Mouse (Mus musculus): Measurements from ENCODE around the gene Rcor2.

Gene Rcor2

DNA sequence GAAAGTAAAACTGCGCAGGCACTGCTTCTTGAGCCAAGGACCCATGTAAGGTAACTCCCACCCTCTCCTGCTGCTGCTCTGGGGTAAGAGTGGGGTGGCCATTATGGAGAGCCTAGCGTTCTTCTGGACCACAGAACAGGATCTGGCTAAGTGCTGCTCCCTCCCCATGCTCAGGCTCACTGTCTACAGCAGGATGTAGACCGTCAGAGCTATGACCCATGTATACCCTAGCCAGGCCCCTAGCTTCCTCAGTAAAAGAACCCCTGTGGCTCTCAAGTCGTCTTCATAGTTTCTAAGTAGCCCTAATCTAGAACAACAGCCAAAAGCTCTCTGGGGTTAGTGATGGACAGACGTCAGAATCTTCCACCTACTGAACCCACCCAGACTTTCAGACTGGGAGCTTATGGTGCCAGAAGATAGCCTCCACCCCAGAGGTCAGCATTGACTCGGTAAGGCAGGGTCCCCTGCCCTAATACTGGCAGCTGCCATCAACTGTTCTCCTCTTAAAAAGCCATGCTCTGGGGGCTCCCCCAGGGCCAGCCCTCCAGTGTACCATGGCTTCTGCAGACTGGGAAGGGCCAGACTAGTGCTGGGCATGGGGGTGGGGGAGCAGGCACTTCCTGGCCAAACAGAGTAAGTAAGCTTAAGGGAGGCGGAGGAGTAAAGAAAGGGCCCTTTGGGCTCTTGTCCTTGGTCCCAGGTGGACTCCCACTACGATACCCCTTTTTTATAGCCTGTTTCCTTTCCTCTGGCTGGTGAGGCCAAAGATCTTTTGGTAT lies 27.2 kb downstream of the Rcor2 start:
- no peak for DNase-seq (ENCODE audit: low spot score)

DNA sequence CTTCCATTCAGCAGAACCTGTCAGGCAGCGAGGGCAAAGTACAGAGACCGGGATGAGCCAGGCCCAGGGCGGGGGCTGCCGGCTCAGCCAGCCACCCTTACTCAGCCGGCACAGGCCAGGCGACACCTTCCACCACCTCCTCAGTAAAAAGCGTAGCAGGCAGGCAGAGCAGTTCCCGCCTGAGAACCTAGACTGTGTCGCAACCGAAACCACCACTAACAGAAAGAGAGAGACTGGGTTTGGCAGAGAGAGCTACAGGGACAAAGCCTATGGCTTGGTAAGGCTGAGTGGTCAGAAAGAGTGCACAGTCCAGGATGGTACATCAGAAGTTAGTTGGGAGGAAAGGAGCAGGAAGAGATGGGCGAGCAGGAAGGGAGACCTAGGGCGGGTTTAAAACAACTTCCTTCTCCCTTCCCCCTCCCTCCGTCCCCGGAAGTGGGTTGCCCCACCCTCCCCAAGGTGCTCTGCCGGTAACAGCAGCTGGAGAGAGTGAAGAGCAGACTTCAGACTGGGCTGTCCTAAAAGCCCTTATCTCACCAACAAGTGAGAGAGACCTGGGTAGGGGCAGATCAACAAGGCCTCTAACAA lies 28.0 kb downstream of the Rcor2 start:
- no peak for DNase-seq (ENCODE audit: low spot score)

- DNase-seq (ENCODE audit: low spot score) = no peak
Observed at GRCm38 (mm10) chr19:7295959-7296358, 28.8 kb downstream of the Rcor2 start.

DNA sequence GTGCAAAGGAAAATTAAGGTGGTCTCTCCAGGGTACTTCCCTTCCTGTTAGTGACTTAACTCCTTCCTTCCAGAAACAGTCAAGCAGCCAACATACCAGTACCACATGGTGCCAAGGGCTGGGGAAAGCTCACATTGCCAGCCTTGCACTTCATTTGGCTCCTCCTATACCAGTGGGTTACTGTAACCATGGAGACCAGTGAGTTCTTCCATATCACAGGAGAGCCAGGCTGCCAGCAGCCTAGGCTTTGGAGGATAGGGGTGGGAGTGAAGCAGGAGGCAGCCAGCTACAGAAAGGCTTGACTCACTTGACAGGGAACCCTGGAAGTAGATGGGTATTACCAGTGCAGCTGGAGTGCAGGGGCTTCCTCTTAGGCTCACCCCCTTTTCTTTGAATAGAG lies 31.9 kb downstream of the Rcor2 start:
- DNase-seq (ENCODE audit: low spot score) = peak; percentile 43

GRCm38 (mm10) chr19:7300078-7300477 lies 33.0 kb downstream of the Rcor2 start:
- no peak for DNase-seq (ENCODE audit: low spot score)

DNA sequence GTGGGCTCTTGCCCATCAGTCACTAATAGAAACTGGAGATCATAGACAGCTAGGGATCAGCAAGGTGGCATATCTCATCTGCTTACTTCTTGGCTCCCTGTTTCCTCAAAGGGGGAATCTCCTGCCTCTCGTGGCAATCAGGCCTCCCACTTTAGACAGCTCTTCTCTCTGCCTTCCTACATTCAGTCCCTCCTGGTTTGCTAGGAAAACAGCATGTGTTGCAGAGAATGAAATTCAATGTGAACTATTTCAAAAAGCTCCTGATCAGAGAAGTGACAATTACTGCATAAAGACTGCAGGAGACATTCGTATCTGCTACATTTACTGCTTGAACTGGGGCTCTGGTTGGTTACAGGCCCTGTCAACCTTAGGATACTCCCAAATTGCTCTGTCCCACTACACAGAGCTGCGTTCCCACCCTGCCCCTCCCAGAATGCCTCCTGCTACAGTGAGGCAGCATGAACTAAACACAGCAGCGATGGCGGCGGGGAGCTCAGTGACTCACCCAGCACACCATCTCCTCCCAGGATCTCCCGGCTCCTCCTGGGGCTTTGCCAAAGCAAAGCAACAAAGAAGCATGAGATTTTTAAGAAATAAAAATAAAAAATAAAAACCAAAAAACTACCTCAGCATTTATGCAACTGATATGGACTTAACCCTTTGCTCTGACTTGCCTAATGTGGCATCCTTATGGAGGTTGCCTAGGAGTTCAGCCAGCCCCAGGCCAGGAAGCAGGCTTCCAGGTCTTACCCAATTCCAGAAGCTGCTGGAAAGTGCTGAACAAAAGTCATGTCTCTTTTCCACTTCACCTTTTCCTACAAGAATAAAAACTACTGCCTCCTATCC lies 34.7 kb downstream of the Rcor2 start:
- peak; percentile 34 for DNase-seq (ENCODE audit: low spot score)

GRCm38 (mm10) chr19:7302493-7302797 lies 35.3 kb downstream of the Rcor2 start:
- DNase-seq (ENCODE audit: low spot score) = no peak

DNA sequence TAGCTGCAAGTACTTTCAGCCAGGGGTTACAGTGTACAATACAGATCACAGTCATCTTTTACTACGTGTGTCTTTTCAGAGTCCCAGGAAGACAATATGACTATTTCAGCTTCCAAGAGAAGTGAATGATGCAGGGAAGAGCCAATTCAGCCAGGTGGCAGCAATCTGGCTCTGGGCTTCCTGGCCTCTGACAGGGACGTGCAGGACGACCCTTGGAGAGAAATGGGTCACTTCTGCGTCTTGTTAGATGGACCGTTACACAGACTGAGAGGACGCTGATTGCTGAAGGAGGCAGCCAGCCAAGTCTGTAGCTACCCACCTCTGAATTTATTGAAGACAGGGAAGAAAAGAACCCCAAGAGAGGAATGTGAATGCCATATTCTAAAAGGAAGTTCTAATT lies 36.7 kb downstream of the Rcor2 start:
- DNase-seq (ENCODE audit: low spot score) = no peak

DNA sequence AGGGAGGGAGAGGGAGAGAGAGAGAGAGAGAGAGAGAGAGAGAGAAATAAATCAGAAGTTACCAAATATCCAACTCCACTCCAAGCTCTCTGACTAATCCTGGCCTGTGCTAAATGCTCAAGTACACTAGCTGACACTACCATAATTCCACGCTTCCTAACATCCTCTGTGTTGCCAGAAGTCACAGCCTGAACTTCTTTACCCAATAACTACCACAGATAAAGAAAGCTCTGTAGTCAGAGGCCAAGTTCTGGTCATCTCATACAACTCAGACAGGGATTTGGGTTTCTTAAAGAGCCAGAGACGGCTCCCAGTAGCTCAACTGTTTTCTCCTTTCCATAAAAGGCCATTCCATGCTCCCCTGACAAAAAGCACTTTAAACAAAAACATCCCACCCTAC lies 37.7 kb downstream of the Rcor2 start:
- DNase-seq (ENCODE audit: low spot score) = no peak

DNA sequence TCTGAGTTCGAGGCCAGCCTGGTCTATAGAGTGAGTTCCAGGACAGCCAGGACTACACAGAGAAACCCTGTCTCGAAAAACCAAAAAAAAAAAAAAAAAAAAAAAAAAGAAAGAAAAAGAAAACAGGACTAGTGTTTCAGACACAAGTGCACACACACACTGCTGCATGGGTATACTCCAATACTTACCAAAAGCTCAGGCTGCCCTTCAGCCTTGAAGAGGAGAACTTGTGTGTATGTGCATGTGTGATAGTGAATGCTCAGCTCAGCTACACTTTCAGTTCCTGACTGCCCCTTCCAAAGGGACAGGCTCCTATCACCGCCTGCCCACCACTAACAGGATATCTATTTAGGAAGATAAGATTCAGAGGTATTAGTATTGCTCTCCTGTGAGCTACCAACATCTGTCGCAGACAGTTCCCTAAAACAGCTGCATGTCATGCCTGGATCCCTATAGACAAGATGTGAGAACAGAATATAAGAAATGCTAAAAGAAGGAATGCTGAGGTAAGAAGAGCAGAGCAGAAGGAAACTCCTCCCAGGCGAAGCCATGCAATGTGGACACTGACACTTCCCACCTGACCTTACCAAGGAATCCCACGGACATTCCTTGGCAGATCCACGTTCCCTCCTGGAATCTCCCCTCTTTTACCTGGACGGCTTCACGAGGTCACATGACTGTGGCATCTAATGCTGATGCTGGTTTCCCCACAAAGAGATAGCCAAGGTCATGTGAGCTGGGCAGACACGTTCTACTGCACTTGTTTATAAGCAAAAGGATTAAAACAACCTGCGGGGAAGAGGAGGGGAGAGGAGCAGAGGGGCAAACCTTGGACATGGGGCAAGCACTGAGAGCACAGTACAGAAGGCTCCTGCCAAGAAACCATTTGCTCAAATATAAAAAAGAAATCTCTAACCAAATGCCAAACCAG lies 38.5 kb downstream of the Rcor2 start:
- no peak for DNase-seq (ENCODE audit: low spot score)

DNA sequence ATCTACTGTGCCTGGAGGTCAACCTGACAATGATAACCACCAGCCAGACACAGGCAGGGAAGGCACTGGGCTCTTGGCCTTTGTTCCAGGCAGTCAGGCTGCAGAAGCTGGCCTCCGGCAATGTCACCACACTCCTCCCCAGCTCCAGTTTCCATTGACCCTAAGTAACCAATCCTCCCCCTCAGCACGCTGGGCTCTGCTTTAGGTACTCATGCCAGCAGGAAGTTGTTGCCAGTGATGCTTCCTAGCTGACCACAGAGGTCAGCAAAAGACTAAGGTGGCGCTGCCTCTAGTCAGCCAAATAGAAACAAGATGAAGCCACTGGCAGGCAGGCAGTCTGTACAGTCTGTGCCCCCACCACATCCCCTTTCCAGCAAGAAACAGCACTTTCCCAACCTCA lies 39.8 kb downstream of the Rcor2 start:
- no peak for DNase-seq (ENCODE audit: low spot score)

DNA sequence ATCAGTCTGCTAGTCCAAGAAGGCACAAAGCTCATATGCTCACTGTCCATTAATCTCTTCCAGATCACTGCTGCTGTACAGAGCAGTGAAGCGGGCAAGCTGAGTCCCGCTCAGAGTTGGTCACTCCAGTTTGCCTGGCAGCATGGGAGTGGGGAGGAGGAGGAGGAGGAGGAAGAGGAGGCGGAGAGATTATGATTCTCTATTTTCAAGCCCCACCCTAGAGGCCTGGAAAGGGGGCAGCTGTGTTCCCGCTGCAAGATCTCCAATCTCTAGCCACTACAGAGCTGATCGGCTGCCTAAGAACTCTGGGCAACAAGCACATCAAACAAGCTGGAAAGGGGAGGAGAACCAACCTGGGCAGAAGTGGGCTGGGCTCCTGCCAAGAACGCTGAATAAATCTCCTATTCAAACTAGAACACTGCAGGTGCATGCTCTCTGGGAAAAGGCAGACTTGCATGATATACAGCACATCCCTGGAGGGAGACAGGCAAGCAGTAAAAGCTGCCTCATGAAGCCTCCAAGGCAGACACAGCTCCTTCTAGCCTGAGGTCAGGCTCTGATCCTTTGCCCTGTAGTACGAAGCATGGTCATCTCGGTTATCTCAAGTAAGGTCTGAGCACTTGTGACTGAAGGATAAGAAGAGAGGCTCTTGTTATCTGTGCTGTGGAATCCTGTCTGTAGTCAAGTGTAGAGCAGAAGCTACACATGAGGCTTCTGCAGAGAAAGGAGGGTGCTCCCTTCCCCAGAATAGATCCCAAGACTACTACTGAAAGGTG lies 41.1 kb downstream of the Rcor2 start:
- no peak for DNase-seq (ENCODE audit: low spot score)

- DNase-seq (ENCODE audit: low spot score) = no peak
Observed at GRCm38 (mm10) chr19:7309738-7310330, 42.7 kb downstream of the Rcor2 start.

GRCm38 (mm10) chr19:7310704-7311103 lies 43.6 kb downstream of the Rcor2 start:
- DNase-seq (ENCODE audit: low spot score) = no peak

GRCm38 (mm10) chr19:7311306-7311705 lies 44.2 kb downstream of the Rcor2 start:
- no peak for DNase-seq (ENCODE audit: low spot score)

DNA sequence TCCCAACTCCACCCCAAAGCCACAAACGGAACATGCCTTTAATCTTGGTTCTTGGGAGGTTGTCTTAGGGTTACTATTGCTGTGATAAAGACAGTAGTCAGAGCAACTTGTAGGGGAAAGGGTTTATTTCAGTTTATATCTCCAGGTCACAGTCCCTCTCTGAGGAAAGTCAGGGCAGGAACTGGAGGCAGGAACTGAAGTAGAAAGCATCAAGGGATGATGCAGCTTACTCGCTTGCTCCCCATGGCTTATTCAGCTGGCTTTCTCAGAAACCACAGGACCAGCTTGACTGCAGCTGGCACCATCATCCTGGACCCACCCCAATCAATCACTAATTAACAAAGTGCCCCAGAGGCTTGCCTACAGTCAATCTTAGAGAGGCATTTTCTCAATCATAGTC lies 46.5 kb downstream of the Rcor2 start:
- DNase-seq (ENCODE audit: low spot score) = no peak

DNA sequence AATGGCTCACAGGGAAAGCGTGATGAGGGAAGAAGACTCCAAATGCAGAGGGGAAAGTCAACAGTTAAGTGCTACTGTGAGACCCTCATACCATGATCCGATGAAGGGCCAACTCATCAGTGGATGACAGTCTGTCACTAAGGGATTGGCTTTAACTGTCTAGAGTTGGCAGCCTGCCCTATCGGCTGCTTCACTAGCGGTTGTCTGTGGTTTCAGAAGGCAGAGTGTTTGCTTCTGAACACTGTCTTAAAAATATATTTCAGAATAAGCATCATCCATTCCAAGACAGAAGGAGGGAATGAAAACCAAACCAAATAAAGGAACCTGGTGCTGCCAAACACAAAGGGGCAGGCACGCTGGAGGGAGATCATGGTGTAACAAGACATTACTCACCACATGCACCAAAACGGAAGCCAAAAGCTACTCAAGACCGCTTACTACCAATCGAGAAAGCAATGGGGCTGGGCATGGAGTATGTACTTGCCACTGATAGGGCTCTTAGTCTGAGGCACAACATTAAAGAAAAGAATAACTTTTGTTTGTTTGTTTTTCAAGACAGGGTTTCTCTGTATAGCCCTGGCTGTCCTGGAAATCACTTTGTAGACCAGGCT lies 48.0 kb downstream of the Rcor2 start:
- DNase-seq (ENCODE audit: low spot score) = no peak

GRCm38 (mm10) chr19:7315587-7315984 lies 48.5 kb downstream of the Rcor2 start:
- DNase-seq (ENCODE audit: low spot score) = no peak

DNA sequence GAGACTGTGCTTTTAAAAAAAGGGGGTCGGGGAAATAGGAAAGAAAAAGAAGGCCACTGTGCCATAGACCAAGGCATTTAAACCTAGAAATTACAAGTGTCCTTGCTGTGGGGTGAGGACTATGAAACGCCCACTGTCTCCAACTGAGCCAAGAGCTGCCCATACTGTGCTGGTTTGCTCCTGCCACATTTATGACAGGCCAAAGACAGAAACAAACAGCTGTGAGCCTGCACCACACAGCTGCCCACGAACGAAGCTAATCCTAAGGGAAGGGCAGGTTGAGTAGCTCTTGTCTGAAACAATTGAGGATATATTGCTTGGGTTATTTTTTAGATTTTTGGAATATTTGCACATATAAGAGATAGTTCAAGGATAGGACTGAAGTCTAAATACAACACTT lies 49.7 kb downstream of the Rcor2 start:
- no peak for DNase-seq (ENCODE audit: low spot score)

DNA sequence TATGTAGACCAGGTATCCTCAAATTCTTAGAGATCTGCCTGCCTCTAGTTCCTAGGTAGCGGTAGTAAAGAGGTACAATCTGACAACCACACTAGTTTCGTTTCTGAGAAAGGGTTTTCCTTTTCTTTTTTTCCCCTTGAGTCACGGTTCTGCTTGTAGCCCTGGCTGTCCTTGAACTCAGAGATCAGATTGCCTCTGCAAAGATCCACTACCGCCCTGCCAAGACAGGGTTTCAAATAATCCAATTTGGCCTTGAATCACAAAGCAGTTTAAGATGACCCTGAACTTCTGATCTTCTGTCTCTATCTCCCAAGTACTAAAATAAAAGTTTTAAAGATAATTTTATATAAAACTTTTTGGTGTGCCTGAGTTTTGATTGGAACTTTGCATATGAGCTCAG lies 50.6 kb downstream of the Rcor2 start:
- DNase-seq (ENCODE audit: low spot score) = no peak

- no peak for DNase-seq (ENCODE audit: low spot score)
Observed at GRCm38 (mm10) chr19:7320181-7320580, 53.1 kb downstream of the Rcor2 start.
